Mouse (Mus musculus) spleen, adult 2 months (tissue): ENCODE results near the gene Krt8. TPM values are rescaled to one million over a fixed set of nuclear protein-coding genes. Genes with fewer than 3 reads are reported as not detected.

Source experiments
- DNase-seq, 2 experiments: peaks; one replicate each; pipeline versions ENCODE4 v3.0.0 to v3.0.0-alpha.2; 2012 to 2021; ENCODE audit warnings: low spot score in 2 of 2, low read depth in 1 of 2
- H3K27ac ChIP-seq: fragments of 200-500 bp; 2 replicates; pipeline ENCODE4 v1.5.1; 2012; ENCODE audit warnings: low read length, inconsistent platforms; ENCODE audit not compliant: insufficient read depth
- H3K27me3 ChIP-seq: fragments of 200-500 bp; 2 replicates; pipeline ENCODE4 v1.6.1; 2012; ENCODE audit warnings: mild to moderate bottlenecking, moderate library complexity, low read length, inconsistent platforms; ENCODE audit not compliant: control insufficient read depth, insufficient read depth
- H3K36me3 ChIP-seq: fragments of 200-500 bp; 2 replicates; pipeline ENCODE4 v1.6.1; 2012; ENCODE audit warnings: mild to moderate bottlenecking, low read length, inconsistent platforms; ENCODE audit not compliant: control insufficient read depth, insufficient read depth
- H3K4me1 ChIP-seq: fragments of 200-500 bp; 2 replicates; pipeline ENCODE4 v1.6.1; 2011; ENCODE audit warnings: inconsistent platforms; ENCODE audit not compliant: control insufficient read depth, insufficient read depth, insufficient read length
- H3K4me3 ChIP-seq: fragments of 200-500 bp; 2 replicates; pipeline ENCODE4 v1.5.1; 2011; ENCODE audit warnings: mild to moderate bottlenecking, inconsistent platforms; ENCODE audit not compliant: insufficient read depth, insufficient read length; ENCODE audit errors: extremely low read depth
- CTCF ChIP-seq: fragments of 200-500 bp; IDR thresholded peaks from 2 replicates; pipeline ENCODE4 v1.5.1; 2011; ENCODE audit warnings: mild to moderate bottlenecking, inconsistent platforms; ENCODE audit not compliant: insufficient read depth, insufficient read length, insufficient replicate concordance; ENCODE audit errors: extremely low read depth
- POLR2A ChIP-seq: fragments of 200-500 bp; IDR thresholded peaks from 2 replicates; pipeline ENCODE4 v1.6.1; 2011; ENCODE audit warnings: low read depth, low read length, inconsistent platforms
- WGBS: fragments of 180-500 bp; shearing (Covaris S2); methylation state at CpG from one replicate; pipeline ENCODE4 v1.1.7; 2018; 5-methylcytosine and 5-hydroxymethylcytosine counted together
- polyA plus RNA-seq: library from polyadenylated mRNA; depleted of rRNA; stranded (reverse); fragments of >200 nt; gene quantifications from 2 replicates; pipeline ENCODE4 v1.2.3, GENCODE M21; 2012

Krt8 gene
- polyA plus RNA-seq, 1 experiment: 2.2 TPM

DNA sequence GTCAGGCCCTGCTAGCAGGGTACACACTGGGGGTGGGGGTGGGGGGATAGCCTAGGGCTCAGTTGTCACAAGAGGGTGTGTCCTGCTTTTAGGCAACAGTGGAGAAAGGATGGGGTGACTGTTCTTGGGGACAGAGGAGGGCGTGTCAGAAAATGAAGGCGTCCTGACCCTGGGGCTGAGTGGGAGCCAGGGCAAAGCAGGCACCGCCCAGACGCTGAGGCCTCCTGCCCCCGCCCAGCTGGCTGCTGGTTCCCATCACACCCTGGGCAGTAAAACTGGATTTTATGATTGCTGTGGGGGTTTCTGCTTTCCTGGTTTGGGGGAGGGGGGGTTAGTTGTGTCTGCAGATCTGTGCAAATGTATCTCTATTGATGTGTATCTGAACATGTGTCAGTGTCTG lies 28.3 kb downstream of the Krt8 start:
- peak overlapping the region; percentile 59 for H3K27ac ChIP-seq
- H3K4me3 ChIP-seq: no peak overlapping the region
- 57% methylated on average over 5 of the region's 5 CpGs for WGBS
- H3K36me3 ChIP-seq: no peaks in the 10 kb centered on the region
- TF ChIP-seq CTCF (no peak), POLR2A (no peak)
- H3K27me3 ChIP-seq: no peaks in the 10 kb centered on the region
- DNase-seq: no peak
- H3K4me1 ChIP-seq: peaks cover 7% of the 10 kb centered on the region

- H3K27ac ChIP-seq: peak overlapping the region; percentile 58
- peaks cover 7% of the 10 kb centered on the region for H3K4me1 ChIP-seq
- H3K36me3 ChIP-seq: no peaks in the 10 kb centered on the region
- WGBS: 70% methylated on average over 16 of the region's 16 CpGs
- TF ChIP-seq CTCF (no peak), POLR2A (no peak)
- no peaks in the 10 kb centered on the region for H3K27me3 ChIP-seq
- no peak for DNase-seq
- no peak overlapping the region for H3K4me3 ChIP-seq
Observed at GRCm38 (mm10) chr15:101974083-101974845, 30.0 kb downstream of the Krt8 start.

DNA sequence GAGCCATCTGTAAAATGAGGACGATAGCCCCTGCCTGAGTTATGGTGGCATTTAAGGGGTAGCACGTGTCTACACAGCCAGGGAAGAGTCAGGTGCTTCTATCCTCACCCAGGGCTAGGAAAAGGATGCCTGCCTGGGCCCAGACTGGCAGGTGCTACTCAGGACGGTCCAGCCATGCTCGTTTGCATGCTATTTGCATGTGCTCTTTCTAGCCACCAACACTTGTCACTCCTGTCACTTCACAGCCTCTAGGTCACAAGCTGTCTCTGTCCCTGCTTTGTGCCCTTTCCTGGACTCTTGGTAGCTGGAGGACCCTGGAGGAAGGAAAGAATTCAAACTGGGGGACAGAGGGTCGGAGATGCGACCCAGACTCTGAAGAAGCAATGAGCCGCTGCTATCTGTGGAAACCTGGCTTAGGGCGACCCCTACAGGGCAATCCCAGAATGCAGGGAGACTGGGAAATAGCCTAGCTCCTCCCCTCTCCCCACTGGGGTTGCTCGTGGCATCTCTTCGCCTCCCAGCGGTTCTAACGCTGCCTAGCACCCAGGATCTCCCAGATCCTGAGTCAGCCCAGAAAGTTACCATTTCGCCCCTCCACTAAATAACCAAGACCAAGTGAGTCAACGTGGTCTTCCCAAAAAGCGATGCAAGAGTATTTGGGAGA lies 30.7 kb downstream of the Krt8 start:
- H3K4me3 ChIP-seq: no peak overlapping the region

GRCm38 (mm10) chr15:101970536-101970935 lies 33.7 kb downstream of the Krt8 start:
- Histone ChIP-seq H3K4me1 (no peaks in the 10 kb centered on the region), H3K27ac (no peak overlapping the region), H3K4me3 (no peak overlapping the region), H3K27me3 (no peaks in the 10 kb centered on the region), H3K36me3 (no peaks in the 10 kb centered on the region)
- no peak for DNase-seq
- TF ChIP-seq CTCF (no peak), POLR2A (no peak)
- WGBS: 38% methylated on average over 3 of the region's 6 CpGs

More for the DNA sequence above, 30.7 kb downstream of the Krt8 start:
- peak; percentile 30 to 54 for DNase-seq
- H3K27me3 ChIP-seq: no peaks in the 10 kb centered on the region
- 0 out of 2 replicates have a peak overlapping the region, but pooled peaks have one; percentile 15 for H3K27ac ChIP-seq
- 19% methylated on average over 15 of the region's 15 CpGs for WGBS
- H3K4me1 ChIP-seq: peaks cover 7% of the 10 kb centered on the region
- H3K36me3 ChIP-seq: no peaks in the 10 kb centered on the region
- TF ChIP-seq CTCF (peak; percentile 53; the same call in 1 of the 2 replicates), POLR2A (no peak)

DNA sequence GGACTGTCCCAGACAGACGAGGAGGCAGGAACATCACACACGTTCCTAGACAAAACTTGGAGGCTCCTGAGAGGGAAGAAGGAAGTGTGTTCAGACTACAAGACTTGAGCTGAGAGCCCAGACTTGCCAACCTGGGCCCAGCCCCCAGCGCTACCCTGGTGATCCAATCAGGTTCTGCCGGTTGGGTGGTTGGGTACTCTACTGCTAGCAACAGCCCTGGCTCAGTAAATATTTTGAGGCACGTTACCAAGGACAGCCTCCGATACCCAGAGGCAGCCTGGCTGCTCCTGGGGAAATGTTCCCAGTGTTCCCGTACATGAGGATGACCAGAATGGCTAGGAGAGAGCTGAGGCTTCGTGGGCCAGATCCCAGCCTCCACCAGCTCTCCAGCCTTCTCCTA lies 37.5 kb downstream of the Krt8 start:
- TF ChIP-seq CTCF: no peak
- no peak for TF ChIP-seq POLR2A
- Histone ChIP-seq H3K27ac (no peak overlapping the region), H3K4me3 (no peak overlapping the region), H3K27me3 (no peaks in the 10 kb centered on the region), H3K36me3 (no peaks in the 10 kb centered on the region), H3K4me1 (no peaks in the 10 kb centered on the region)
- DNase-seq: no peak
- WGBS: 87% methylated on average over 8 of the region's 8 CpGs

GRCm38 (mm10) chr15:101958891-101959290 lies 45.4 kb downstream of the Krt8 start:
- TF ChIP-seq POLR2A (no peak), CTCF (no peak)
- WGBS: 85% methylated on average over 3 of the region's 3 CpGs
- DNase-seq: no peak
- Histone ChIP-seq H3K4me3 (no peak overlapping the region), H3K27me3 (no peaks in the 10 kb centered on the region), H3K36me3 (no peaks in the 10 kb centered on the region), H3K4me1 (no peaks in the 10 kb centered on the region), H3K27ac (no peak overlapping the region)

- no peak for DNase-seq
- H3K27ac ChIP-seq: no peak within 1 kb of the TSS
- no peaks in the 10 kb centered on the region for H3K4me1 ChIP-seq
- no peaks in the 10 kb centered on the region for H3K36me3 ChIP-seq
- no peak within 1 kb of the TSS for H3K4me3 ChIP-seq
- TF ChIP-seq CTCF (no peak), POLR2A (no peak)
- no peaks in the 10 kb centered on the region for H3K27me3 ChIP-seq
- WGBS: 81% methylated on average over 9 of the region's 9 CpGs
Observed at GRCm38 (mm10) chr15:101954187-101954586, 50.1 kb downstream of the Krt8 start, which contains the start of gene Krt78. Gene Krt78, minus strand, starts transcription at chr15:101954287.
